Mouse (Mus musculus) bone marrow macrophage, adult 2 months (primary cell): ENCODE data around the gene Tshz3. TPM values are rescaled to one million over a fixed set of nuclear protein-coding genes. Genes with fewer than 3 reads are reported as not detected.
A peak's percentile ranks its signal among the peaks of the same experiment; 100 is the strongest.

Source experiments
- H3K27ac ChIP-seq: 2 replicates; pipeline ENCODE4 v1.5.1; 2012; ENCODE audit warnings: low read depth, low read length; ENCODE audit not compliant: insufficient read depth
- H3K4me1 ChIP-seq: 2 replicates; pipeline ENCODE4 v1.6.1; 2012; ENCODE audit warnings: low read length; ENCODE audit not compliant: control insufficient read depth, insufficient read depth
- H3K4me3 ChIP-seq: 2 replicates; pipeline ENCODE4 v1.5.1; 2012; ENCODE audit warnings: mild to moderate bottlenecking, low read length, moderate library complexity; ENCODE audit not compliant: insufficient read depth
- CTCF ChIP-seq: IDR thresholded peaks from 2 replicates; pipeline ENCODE4 v1.5.1; 2012; ENCODE audit warnings: low read depth, mild to moderate bottlenecking, low read length, moderate library complexity
- POLR2A ChIP-seq: IDR thresholded peaks from 2 replicates; pipeline ENCODE4 v1.6.1; 2012; ENCODE audit warnings: mild to moderate bottlenecking, low read depth, low read length, borderline replicate concordance
- polyA plus RNA-seq: library from polyadenylated mRNA; stranded (reverse); fragments of >200 nt; gene quantifications from 2 replicates; pipeline ENCODE4 v1.2.4, GENCODE M21; 2012; ENCODE audit not compliant: missing spikeins, insufficient read depth, insufficient read length

Gene Tshz3
- polyA plus RNA-seq, 1 experiment: 0.21 TPM

DNA sequence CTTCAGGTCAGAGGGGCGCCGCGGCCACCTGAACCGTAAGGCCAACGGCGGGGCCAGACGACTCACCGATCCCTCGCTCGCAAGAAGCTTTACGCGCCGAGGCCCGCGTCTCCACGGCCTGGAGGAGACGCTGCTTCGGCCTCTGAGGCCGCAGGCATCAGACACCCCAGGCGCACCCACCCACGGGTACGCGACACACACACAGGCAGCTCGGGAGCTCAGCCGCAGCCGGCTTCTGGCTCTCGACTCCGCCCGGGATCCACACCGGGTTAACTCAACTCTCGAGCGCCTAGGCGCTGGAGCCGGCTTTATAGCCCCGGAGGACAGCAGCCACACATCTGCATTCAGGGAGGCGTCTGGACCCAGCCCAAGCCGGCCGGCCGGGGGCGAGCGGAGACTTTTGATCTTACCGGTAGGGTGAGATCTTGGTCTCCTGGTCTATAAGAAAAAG is 2.1 kb upstream of the Tshz3 start:
- Histone ChIP-seq H3K4me1 (no peaks in the 10 kb centered on the region), H3K27ac (no peak overlapping the region), H3K4me3 (no peak overlapping the region)
- no peak for TF ChIP-seq POLR2A

GRCm38 (mm10) chr7:36696406-36697117 is 1.4 kb upstream of the Tshz3 start:
- TF ChIP-seq CTCF (no peak), POLR2A (no peak)
- no peaks in the 10 kb centered on the region for H3K4me1 ChIP-seq
- no peak overlapping the region for H3K27ac ChIP-seq
- H3K4me3 ChIP-seq: peak overlapping the region; percentile 20; the same call in 1 of the 2 replicates

- no peak overlapping the region for H3K27ac ChIP-seq
- TF ChIP-seq CTCF: no peak
- no peak for TF ChIP-seq POLR2A
Observed at GRCm38 (mm10) chr7:36697118-36697855, 631 bp upstream of the Tshz3 start.

GRCm38 (mm10) chr7:36698589-36698946 is 650 bp downstream of the Tshz3 start:
- TF ChIP-seq CTCF: no peak
- TF ChIP-seq POLR2A: no peak
- Histone ChIP-seq H3K4me3 (no peak overlapping the region), H3K27ac (no peak overlapping the region), H3K4me1 (no peaks in the 10 kb centered on the region)

More at GRCm38 (mm10) chr7:36697118-36697855, 631 bp upstream of the Tshz3 start:
- no peak overlapping the region for H3K4me3 ChIP-seq
- H3K4me1 ChIP-seq: no peaks in the 10 kb centered on the region

- no peak overlapping the region for H3K27ac ChIP-seq
Observed at GRCm38 (mm10) chr7:36699001-36699987, 1.4 kb downstream of the Tshz3 start.

GRCm38 (mm10) chr7:36706636-36707035 is 8.7 kb downstream of the Tshz3 start:
- Histone ChIP-seq H3K4me3 (no peak overlapping the region), H3K27ac (no peak overlapping the region), H3K4me1 (no peaks in the 10 kb centered on the region)
- no peak for TF ChIP-seq CTCF
- no peak for TF ChIP-seq POLR2A

More at GRCm38 (mm10) chr7:36699001-36699987, 1.4 kb downstream of the Tshz3 start:
- no peak overlapping the region for H3K4me3 ChIP-seq
- TF ChIP-seq POLR2A (no peak), CTCF (no peak)
- no peaks in the 10 kb centered on the region for H3K4me1 ChIP-seq

DNA sequence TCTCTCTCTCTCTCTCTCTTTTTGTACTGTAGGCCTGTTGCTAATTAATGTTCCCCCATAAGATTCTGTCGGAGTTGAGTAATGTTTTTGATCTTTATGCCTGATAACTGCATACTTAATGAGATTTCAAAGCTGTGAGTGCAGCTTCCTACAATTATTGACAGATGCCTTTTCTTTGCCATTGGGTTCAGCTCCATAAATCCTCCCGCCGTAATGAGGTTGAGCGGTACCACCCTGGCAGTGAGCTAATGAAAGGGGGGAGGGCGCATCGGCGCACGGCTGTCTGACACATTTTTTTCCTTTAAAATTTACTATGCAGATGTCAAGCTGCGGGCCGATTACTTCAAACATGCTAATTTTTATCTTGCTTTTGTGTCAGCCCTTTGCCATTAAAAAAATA is 9.3 kb downstream of the Tshz3 start:
- Histone ChIP-seq H3K4me3 (no peak overlapping the region), H3K27ac (no peak overlapping the region), H3K4me1 (no peaks in the 10 kb centered on the region)
- TF ChIP-seq CTCF (no peak), POLR2A (no peak)

DNA sequence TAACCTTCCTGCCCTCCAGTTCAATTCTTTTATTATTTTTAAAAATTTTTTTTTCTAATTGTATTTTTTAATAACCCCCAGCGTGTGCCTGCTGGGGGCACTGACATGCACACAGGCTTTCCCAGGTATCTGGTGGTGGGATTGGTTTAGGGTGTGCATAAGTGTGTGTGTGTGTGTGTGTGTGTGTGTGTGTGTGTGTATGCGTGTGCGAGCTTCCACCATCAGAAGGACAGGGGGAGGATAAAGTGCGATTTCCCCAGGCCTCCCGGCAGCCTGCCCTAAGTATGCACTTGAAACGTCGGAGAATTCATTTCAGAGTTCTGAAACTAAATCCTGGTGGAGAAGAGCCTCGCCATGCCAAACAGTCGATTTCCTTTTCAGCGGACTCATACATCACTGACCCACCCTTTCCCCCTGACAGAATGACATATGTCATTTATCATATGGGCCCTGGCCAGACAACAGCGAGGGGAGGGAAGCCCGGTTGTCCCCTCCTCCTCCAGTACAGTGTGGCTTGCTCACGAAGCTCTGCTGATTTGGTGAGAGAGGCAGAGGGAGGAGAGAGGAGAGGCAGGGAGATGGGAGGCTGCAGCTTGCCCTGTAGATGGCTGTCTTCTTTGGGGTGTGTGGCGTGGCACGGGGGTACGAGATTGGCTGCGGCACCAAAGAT is 9.9 kb downstream of the Tshz3 start:
- no peak overlapping the region for H3K27ac ChIP-seq
- TF ChIP-seq POLR2A (no peak), CTCF (no peak)
- no peaks in the 10 kb centered on the region for H3K4me1 ChIP-seq
- no peak overlapping the region for H3K4me3 ChIP-seq

- H3K4me3 ChIP-seq: no peak overlapping the region
- H3K4me1 ChIP-seq: no peaks in the 10 kb centered on the region
- TF ChIP-seq CTCF (no peak), POLR2A (no peak)
- H3K27ac ChIP-seq: no peak overlapping the region
Observed at GRCm38 (mm10) chr7:36708823-36709222, 10.9 kb downstream of the Tshz3 start.
